Mouse (Mus musculus) liver, postnatal 0 days (tissue): ENCODE results near the gene Slpi.

Source experiments
- CTCF ChIP-seq: sonication (generic); IDR thresholded peaks from 2 replicates; pipeline ENCODE4 v1.5.1; 2016; ENCODE audit warnings: antibody characterized with exemption, low read depth
- EP300 ChIP-seq: IDR thresholded peaks from 2 replicates; pipeline ENCODE4 v1.6.1; 2016; ENCODE audit warnings: antibody characterized with exemption, low read depth, mild to moderate bottlenecking

- TF ChIP-seq CTCF (no peak), EP300 (no peak)
Measured at GRCm38 (mm10) chr2:164312599-164312998, 76.3 kb downstream of the Slpi start.
